Mouse (Mus musculus) stomach, embryonic 16.5 days (tissue): ENCODE data around the gene Plcb1. TPM values are rescaled to one million over a fixed set of nuclear protein-coding genes. Genes with fewer than 3 reads are reported as not detected.

Experiments
- ATAC-seq: fragments of 200-750 bp; cut with Nextera tagmentation; 2 replicates; pipeline ENCODE4 v1.8.0; 2017; ENCODE audit warnings: moderate number of reproducible peaks, moderate TSS enrichment; ENCODE audit not compliant: insufficient read depth, low FRiP score
- H3K27ac ChIP-seq: fragments of 300-500 bp; sonication (generic); 2 replicates; pipeline ENCODE4 v1.5.1; 2014; ENCODE audit warnings: low read length
- H3K27me3 ChIP-seq: fragments of 300-500 bp; sonication (generic); 2 replicates; pipeline ENCODE4 v1.6.1; 2014; ENCODE audit warnings: low read length, control low read depth, mixed read lengths; ENCODE audit not compliant: control insufficient read depth, insufficient read depth
- H3K36me3 ChIP-seq: fragments of 300-500 bp; sonication (generic); 2 replicates; pipeline ENCODE4 v1.6.1; 2014; ENCODE audit warnings: low read length; ENCODE audit not compliant: control insufficient read depth, insufficient read depth
- H3K4me1 ChIP-seq: fragments of 300-500 bp; sonication (generic); 2 replicates; pipeline ENCODE4 v1.6.1; 2014; ENCODE audit warnings: low read length, control low read depth, mixed read lengths; ENCODE audit not compliant: control insufficient read depth, insufficient read depth
- H3K4me2 ChIP-seq: fragments of 300-500 bp; sonication (generic); 2 replicates; pipeline ENCODE4 v1.6.1; 2014; ENCODE audit warnings: low read depth, low read length, mixed read lengths
- H3K4me3 ChIP-seq: fragments of 300-500 bp; sonication (generic); replicated peaks from 2 replicates; pipeline ENCODE4 v1.5.1; 2014; ENCODE audit warnings: mild to moderate bottlenecking, low read length
- H3K9ac ChIP-seq: fragments of 300-500 bp; sonication (generic); 2 replicates; pipeline ENCODE4 v1.6.1; 2014; ENCODE audit warnings: low read length
- H3K9me3 ChIP-seq: fragments of 300-500 bp; sonication (generic); replicated peaks from 2 replicates; pipeline ENCODE4 v1.6.1; 2016; ENCODE audit warnings: low read length, control low read depth; ENCODE audit not compliant: control insufficient read depth
- WGBS: fragments of 180-500 bp; shearing (Covaris S2); extraction: QIAGEN DNeasy Blood & Tissue Kit; methylation state at CpG from one replicate; pipeline ENCODE4 v1.1.7; 2014; 5-methylcytosine and 5-hydroxymethylcytosine counted together
- polyA plus RNA-seq: library from polyadenylated mRNA; unstranded; fragments of >200 nt; fragmentation: Nextera tagmentation; extraction: Ambion mirVana; gene quantifications from 2 replicates; pipeline ENCODE4 v1.2.1, GENCODE M21; 2015

Plcb1 gene
- polyA plus RNA-seq, 1 experiment from 2014 or later: 11.9 TPM

- Histone ChIP-seq H3K27me3 (no peaks in the 10 kb centered on the region), H3K4me3 (no peak overlapping the region), H3K36me3 (no peaks in the 10 kb centered on the region), H3K4me1 (no peaks in the 10 kb centered on the region), H3K27ac (no peak overlapping the region), H3K9me3 (no peaks in the 10 kb centered on the region), H3K9ac (no peak overlapping the region), H3K4me2 (no peak overlapping the region)
- no peak for ATAC-seq
- 73% methylated on average over 13 of the region's 13 CpGs for WGBS
Measured at GRCm38 (mm10) chr2:134851189-134852171, 65.6 kb downstream of the Plcb1 start.

- Histone ChIP-seq H3K4me1 (no peaks in the 10 kb centered on the region), H3K36me3 (no peaks in the 10 kb centered on the region), H3K9ac (no peak overlapping the region), H3K9me3 (no peaks in the 10 kb centered on the region), H3K27me3 (no peaks in the 10 kb centered on the region), H3K4me3 (no peak overlapping the region), H3K27ac (no peak overlapping the region), H3K4me2 (no peak overlapping the region)
- ATAC-seq: no peak
Measured at GRCm38 (mm10) chr2:134856239-134856638, 70.4 kb downstream of the Plcb1 start.

DNA sequence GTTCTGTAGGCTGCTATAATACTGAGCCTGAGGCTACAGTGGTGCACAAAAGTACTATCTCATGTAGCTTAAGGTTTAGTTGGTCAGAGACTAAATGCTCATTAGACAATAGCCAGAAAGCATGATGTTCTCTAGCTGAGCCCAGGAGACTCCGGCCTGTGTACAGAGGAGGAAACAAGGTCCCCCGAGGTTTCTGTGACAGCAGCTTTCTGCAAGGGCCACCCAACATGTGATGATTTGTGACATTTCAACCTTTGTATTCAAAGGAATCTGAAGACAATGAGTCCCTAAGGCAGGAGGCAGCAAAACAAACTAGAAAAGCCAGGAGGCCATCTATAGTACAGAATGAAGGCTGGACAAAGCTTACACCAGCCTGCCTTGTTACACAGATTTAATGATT is 70.8 kb downstream of the Plcb1 start:
- 40% methylated on average over 2 of the region's 2 CpGs for WGBS
- H3K27ac ChIP-seq: no peak overlapping the region
- H3K9ac ChIP-seq: no peak overlapping the region
- H3K9me3 ChIP-seq: no peaks in the 10 kb centered on the region
- no peaks in the 10 kb centered on the region for H3K27me3 ChIP-seq
- no peak overlapping the region for H3K4me3 ChIP-seq
- H3K4me1 ChIP-seq: no peaks in the 10 kb centered on the region
- ATAC-seq: no peak
- no peaks in the 10 kb centered on the region for H3K36me3 ChIP-seq
- H3K4me2 ChIP-seq: no peak overlapping the region

- H3K27me3 ChIP-seq: no peaks in the 10 kb centered on the region
- H3K36me3 ChIP-seq: no peaks in the 10 kb centered on the region
- H3K4me3 ChIP-seq: no peak overlapping the region
- peaks cover 7% of the 10 kb centered on the region; the same call in 1 of the 2 replicates for H3K4me1 ChIP-seq
- H3K9ac ChIP-seq: no peak overlapping the region
- no peak overlapping the region for H3K27ac ChIP-seq
- no peaks in the 10 kb centered on the region for H3K9me3 ChIP-seq
- WGBS: 61% methylated on average over 7 of the region's 7 CpGs
- H3K4me2 ChIP-seq: no peak overlapping the region
- no peak for ATAC-seq
Measured at GRCm38 (mm10) chr2:134864985-134865645, 79.2 kb downstream of the Plcb1 start.

DNA sequence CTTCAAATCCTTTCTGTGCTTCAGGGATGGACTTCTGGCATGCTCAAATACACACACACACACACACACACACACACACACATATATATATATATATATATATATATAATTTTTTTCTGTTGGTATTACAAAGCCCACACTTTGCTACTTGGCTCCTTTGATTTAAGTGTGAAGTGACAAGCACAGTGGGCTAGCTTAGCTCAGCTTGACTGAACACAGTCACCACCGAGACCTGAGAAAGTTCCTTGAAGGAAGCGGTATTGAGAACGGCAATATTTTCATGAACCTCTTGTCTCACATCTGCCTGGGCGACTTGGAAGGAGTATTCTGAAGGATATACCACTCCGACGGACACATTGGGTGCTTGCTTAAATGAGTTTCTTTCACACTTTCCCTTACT is 81.5 kb downstream of the Plcb1 start:
- no peak for ATAC-seq
- no peaks in the 10 kb centered on the region for H3K27me3 ChIP-seq
- no peaks in the 10 kb centered on the region for H3K36me3 ChIP-seq
- H3K27ac ChIP-seq: no peak overlapping the region
- 95% methylated on average over 6 of the region's 6 CpGs for WGBS
- no peak overlapping the region for H3K4me2 ChIP-seq
- no peaks in the 10 kb centered on the region for H3K9me3 ChIP-seq
- H3K4me1 ChIP-seq: peaks cover 7% of the 10 kb centered on the region; the same call in 1 of the 2 replicates
- H3K9ac ChIP-seq: no peak overlapping the region
- no peak overlapping the region for H3K4me3 ChIP-seq

DNA sequence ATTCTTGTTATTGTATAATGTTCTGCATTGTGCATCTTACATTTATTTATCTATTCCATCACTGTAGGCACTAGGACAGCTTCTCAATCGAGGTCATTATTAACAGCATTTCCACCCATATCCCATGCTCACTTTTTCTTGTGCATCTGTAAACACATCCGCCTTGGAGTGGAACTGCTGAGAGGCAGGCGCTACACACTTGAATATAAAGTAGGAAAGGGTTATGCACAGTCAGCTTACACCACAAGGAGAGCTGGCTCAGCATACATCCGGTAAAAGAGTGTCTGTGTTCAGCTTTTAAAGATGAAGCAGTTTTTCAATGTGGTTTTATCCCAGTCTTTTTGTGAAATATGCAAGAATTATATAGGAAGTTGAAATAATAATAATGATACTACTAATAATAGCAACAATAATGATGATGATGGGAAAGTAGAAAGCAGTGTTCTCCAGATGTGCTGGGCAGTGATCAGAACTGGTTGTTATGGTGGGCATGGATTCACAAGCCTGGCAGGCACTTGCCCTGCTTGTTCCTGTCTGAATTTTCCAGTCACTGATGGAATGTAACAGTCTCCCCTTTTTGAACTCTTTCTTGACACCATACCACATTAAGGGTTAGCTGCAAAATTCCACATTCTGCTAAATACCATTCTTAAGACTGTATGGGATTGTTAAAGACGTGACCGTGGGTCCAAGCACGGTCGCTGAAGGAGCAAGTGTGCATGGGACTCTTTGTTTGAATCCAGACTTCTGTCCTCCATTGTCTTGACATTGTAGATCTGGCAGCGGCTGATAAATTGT is 86.0 kb downstream of the Plcb1 start:
- no peak for ATAC-seq
- no peaks in the 10 kb centered on the region for H3K27me3 ChIP-seq
- no peak overlapping the region for H3K9ac ChIP-seq
- H3K27ac ChIP-seq: no peak overlapping the region
- no peak overlapping the region for H3K4me2 ChIP-seq
- no peaks in the 10 kb centered on the region for H3K4me1 ChIP-seq
- WGBS: 65% methylated on average over 9 of the region's 9 CpGs
- no peaks in the 10 kb centered on the region for H3K9me3 ChIP-seq
- H3K36me3 ChIP-seq: no peaks in the 10 kb centered on the region
- no peak overlapping the region for H3K4me3 ChIP-seq

GRCm38 (mm10) chr2:134872490-134872781 is 86.6 kb downstream of the Plcb1 start:
- no peak for ATAC-seq
- Histone ChIP-seq H3K4me2 (no peak overlapping the region), H3K4me3 (no peak overlapping the region), H3K9me3 (no peaks in the 10 kb centered on the region), H3K27me3 (no peaks in the 10 kb centered on the region), H3K4me1 (no peaks in the 10 kb centered on the region), H3K36me3 (no peaks in the 10 kb centered on the region), H3K9ac (no peak overlapping the region), H3K27ac (no peak overlapping the region)

DNA sequence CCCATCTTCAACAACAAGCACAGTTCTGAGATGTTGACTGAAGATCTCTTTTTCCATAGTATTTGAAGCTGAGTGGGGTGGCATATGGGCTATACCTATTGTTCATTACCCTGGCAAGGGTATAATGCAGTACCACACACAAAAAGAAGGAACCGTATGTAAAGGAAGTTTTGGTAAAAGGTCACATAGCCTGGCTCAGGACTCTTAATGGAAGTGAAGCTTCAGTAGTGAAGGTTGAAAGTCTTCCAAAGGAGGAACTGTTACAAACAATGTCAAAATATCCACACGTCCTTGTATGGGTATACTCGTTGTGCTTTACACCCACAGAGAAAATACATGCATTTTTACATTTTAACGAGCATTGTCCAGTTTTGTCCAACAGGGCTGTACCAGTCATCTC is 91.3 kb downstream of the Plcb1 start:
- H3K9me3 ChIP-seq: no peaks in the 10 kb centered on the region
- no peak overlapping the region for H3K4me2 ChIP-seq
- H3K36me3 ChIP-seq: no peaks in the 10 kb centered on the region
- no peak for ATAC-seq
- H3K27ac ChIP-seq: no peak overlapping the region
- no peaks in the 10 kb centered on the region for H3K4me1 ChIP-seq
- no peak overlapping the region for H3K9ac ChIP-seq
- no peak overlapping the region for H3K4me3 ChIP-seq
- 80% methylated on average over 4 of the region's 4 CpGs for WGBS
- H3K27me3 ChIP-seq: no peaks in the 10 kb centered on the region

- Histone ChIP-seq H3K27ac (no peak overlapping the region), H3K27me3 (no peaks in the 10 kb centered on the region), H3K4me3 (no peak overlapping the region), H3K9ac (no peak overlapping the region), H3K4me2 (no peak overlapping the region), H3K9me3 (no peaks in the 10 kb centered on the region), H3K4me1 (no peaks in the 10 kb centered on the region), H3K36me3 (no peaks in the 10 kb centered on the region)
- no peak for ATAC-seq
- 70% methylated on average over 2 of the region's 2 CpGs for WGBS
Measured at GRCm38 (mm10) chr2:134891207-134891606, 105.3 kb downstream of the Plcb1 start.
